Mouse (Mus musculus) inflammation-experienced regulatory T-cells, adult 6 months (primary cell): ENCODE data around the gene Ncoa4. TPM values are rescaled to one million over a fixed set of nuclear protein-coding genes. Genes with fewer than 3 reads are reported as not detected.
A peak's percentile ranks its signal among the peaks of the same experiment; 100 is the strongest.
"Not testable (repeated sequence)": the region's sequence is repeated elsewhere in the genome, so short reads cannot be mapped to it uniquely, and the experiment has no call there.

ENCODE experiments used
- ATAC-seq: one replicate; pipeline ENCODE4 v1.8.0; 2017
- polyA plus RNA-seq, 3 experiments: library from polyadenylated mRNA; unstranded; fragments of 100-300 nt; shearing (Covaris generic); gene quantifications; one replicate each; pipeline ENCODE4 v1.2.1; 2017

Ncoa4 gene
- polyA plus RNA-seq, 3 experiments from 2014 or later = 76.2 to 87.7 (median 78.3) TPM

DNA sequence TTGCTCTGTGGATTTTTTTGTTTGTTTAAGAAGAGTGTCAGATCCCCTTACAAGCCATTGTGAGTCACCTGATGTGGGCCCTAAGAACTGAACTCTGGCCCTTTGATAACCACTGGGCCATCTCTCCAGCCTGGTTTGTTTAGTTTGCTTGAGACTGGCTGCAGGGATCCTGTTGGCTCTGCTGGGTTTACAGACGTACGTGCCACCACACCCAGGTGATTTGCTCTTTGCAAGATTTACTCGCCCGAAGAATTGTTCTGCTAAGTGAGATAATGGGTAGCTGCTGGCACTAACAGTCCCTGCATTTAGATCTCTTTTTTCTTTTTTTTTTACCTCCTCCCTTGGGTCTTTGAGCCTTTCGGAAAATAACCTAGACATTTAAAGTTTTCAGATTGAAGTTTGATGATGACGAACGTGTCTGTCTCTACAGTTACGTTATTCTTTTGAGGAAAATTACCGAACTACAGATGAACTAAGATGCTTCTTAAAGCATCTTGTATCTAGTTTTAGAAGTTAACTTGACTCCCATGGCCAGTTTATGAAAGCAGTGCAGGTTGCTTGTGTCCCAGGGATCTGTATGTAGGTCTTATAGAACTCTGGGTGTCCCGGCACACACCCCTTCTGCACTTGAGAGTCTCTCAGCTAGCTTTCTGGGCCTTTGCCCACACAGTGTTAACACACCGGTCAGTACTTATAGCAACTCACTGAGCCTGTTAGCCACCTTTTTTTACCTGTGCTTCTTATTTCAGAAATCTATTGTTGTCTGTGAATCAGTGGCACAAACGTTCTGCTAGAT is 1.6 kb downstream of the Ncoa4 start:
- no peak for ATAC-seq

GRCm38 (mm10) chr14:32162231-32162630 is 2.6 kb downstream of the Ncoa4 start:
- no peak for ATAC-seq

DNA sequence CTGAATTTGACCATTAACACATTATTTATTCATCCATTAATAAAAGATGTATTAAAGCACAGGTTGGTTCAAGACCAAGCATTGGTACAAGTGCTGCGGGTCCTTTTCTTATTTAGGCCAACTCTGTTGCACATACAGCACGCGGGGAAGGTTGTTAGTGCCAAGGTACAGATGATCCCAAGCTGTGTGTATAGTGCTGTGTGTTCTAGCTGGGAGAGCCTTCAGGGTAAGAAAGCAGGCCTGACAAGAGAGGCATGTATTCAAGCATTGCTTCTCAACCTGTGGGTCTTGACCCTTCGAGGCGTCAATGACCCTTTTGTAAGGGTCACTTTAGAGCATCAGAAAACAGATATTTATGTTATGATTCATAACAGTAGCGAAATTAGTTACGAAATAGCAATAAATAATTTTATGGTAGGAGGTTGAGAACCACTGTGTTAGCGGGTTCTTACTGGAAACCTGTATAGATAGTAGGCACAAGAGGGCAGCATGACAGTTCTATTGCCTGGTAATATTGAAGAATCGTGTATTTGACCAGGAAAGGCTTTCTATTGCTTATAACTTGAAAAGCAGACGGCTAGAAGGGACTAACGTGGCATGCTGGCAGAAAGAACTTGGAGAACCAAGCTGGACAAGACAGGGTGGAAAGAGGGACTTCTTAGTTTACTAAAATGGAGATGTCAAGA is 3.7 kb downstream of the Ncoa4 start:
- ATAC-seq = no peak

GRCm38 (mm10) chr14:32164173-32165051 is 4.7 kb downstream of the Ncoa4 start:
- ATAC-seq = no peak

DNA sequence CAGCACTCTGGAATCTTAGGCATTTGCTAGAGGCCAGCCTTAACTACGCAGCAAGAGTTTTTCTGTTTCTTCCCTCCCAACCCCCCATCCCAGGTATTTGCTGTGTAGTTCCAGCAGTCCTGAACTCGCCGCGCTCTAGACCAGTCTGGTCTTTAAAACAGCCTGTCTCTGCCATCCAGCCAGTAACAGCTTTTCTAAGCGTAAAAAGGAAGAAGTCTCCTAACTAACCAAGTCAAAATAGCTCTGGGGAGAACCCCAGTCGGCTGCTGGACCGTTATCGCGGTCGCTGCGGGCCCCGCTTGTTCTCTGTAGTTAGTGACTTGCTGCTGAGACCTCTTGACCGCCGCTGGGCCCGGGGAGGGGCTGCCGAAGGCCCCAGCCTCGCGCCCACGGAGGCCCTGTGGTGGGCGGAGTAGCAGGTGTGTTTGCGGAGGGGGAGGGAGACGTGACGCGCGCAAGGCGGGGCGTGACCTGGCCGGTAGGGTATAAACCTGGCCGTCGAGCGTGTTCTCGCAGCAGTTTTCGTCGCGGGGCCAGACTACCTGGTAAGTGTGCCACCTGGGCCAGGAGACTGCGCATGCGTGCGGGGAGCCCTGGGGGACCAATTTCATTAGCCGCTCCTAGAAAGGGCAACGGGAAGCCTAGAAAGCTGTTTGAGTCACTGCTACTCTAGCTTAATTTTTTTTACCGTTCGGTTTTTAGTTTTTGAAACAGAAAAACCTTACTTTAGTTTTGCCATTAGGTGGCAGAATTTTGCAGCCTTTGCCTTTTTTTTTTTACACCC is 5.8 kb downstream of the Ncoa4 start:
- peak; percentile 90 for ATAC-seq

- no peak for ATAC-seq
Observed at GRCm38 (mm10) chr14:32166062-32166441, 6.4 kb downstream of the Ncoa4 start.

GRCm38 (mm10) chr14:32166840-32167239 is 7.2 kb downstream of the Ncoa4 start:
- ATAC-seq = no peak

DNA sequence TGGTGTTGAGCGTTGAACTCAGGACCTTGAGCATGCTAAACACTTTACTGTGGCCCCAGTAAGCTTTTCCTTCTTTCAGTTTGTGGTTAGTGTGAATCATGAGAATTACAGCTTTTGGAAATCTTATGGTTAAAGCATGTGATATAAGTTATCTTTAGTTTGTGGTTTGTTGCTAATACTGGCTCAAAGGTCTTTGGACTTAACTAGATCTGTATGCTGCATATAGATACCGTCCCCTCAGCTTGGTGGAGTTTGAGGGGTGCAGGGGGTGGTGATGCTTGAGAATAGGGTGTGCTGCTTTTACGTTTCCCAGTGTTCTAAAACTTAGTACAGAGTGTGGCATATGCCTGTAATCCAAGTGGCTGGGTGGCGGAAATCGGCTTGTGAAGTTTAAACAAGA is 7.7 kb downstream of the Ncoa4 start:
- ATAC-seq = no peak

DNA sequence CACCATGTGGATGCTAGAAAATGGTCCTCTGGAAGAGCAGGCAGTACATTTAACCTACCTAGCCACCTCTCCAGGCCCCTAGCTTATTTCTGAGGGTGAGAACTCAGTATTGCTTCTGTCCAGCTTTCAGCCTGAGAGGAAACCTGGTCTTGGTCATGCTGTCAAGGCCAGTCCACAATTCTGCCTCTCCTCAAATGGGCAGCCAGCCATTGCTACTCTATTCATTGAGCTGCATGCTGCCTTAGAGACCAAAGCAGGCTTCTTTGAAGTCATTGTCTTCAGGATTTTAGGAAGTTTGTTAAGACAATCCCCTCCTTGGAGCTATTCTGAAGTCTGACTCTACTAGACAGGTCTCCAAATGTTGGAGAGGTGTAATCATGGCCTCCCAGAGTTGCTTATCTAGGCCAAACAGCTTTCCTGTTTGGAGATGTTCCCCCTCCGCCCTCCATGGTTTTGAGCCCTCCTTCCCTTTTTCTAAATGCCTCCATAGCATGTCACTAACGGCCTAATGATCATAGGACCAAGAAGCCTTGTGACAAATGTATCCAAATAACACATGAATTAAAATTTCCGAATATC is 9.1 kb downstream of the Ncoa4 start:
- ATAC-seq = no peak

DNA sequence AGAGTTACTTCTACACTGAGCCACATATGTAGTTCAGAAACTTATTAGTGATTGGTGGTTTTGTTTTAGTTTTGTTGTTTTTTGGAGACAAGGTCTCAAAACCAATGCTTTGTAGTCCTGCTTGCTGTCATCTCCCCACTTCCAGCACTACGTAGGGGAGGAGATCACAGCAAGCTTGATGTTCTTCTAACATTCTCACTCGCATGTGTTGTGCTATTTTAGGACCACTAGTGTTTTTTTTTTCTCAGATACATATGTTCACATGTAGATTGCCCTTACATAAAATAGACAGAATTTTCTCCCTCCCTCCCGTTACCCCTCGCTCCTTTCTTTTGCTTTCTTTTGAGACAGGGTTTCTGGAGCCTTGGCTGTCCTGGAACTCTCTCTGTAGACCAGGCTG is 10.5 kb downstream of the Ncoa4 start:
- no peak for ATAC-seq

DNA sequence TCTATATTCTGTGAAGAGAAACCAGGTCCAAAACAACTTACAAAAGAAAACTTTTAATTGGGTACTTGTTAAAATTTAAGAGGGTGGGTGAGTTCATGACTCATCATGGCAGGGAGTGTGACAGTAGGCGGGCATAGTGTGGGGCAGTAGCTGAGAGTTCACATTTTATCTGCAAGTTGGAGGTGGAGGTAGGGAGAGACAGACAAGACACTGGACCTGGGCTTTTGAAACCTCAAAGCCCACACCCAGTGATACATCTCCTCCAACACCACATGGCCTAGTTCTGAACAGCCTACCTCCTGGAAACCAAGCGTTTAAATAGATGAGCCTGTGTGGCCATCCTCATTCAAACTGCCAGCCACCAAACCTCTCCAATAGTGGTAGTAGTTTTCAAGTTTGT is 15.6 kb downstream of the Ncoa4 start:
- no peak for ATAC-seq

- ATAC-seq = not testable (repeated sequence)
Observed at GRCm38 (mm10) chr14:32176590-32176989, 16.9 kb downstream of the Ncoa4 start.

DNA sequence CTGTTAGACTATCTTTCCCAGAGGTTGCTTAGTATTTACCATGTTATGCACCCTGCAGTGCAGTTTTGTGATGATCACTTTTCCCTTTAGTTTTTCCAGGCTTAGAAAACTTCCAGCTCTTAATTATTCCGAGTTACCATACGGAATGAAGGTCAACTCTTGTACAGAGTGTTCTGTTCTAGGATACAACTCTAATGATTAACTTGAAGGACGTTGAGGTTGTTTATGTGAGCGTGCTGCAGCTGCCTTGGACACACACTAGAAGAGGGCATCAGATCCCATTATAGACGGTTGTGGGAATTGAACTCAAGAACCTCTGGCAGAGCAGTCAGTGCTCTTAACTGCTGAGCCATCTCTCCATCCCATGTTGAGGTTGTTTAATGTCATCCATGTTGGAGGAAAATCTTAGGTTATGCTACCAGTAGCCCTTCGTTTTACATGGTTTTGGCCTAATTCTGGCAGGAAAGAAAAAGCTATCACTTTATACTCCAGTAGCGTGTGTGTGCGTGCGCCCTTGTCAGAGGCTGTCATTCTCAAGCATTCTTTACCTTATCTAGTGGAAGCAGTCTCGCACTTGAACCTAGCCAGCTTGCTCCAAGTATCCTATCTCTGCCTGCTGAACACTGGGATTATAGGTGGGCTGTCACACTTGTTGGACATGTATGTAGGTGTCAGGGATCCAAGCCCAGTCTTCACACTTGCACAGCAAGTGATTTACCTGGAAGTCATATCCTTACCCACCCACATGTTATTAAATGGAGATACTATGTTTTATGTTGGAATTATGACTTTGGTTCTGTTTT is 19.9 kb downstream of the Ncoa4 start:
- no peak for ATAC-seq

DNA sequence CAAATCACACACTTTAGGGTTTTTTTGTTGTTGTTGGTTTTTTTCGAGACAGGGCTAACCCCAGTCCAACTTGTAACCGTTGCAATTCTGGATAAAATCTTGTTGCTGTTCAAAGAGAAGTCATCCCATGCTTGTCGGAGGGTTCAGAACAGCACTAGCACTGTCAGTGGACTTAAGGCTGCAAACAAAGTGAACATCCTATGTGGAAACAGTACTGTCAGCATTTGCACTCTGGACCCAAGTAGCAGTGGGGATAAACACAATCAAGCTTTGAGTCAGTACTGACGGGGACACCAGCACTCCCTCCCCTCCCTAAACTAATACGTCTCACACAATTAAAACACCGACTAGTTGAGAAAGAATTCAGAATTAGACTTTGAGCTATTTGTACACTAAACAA is 21.2 kb downstream of the Ncoa4 start:
- ATAC-seq = no peak

DNA sequence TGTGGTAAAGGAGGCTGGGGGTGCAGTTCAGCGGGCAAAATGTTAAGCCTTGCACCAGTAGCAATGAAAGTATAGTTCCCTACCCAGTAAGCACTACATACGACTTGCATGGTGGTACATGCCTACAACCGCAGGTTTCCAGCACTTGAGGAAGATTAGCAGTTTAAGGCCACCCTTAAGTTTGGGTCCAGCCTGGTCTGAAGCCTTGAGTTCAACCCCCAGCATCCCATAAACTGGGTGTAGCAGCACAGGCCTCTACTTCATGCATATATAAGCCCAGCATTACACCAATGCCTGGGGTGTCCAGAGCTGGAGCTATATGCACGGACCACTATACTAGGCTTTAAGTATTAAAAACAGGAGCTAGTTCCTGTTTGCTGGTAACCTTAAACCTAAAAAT is 24.2 kb downstream of the Ncoa4 start:
- ATAC-seq = no peak

DNA sequence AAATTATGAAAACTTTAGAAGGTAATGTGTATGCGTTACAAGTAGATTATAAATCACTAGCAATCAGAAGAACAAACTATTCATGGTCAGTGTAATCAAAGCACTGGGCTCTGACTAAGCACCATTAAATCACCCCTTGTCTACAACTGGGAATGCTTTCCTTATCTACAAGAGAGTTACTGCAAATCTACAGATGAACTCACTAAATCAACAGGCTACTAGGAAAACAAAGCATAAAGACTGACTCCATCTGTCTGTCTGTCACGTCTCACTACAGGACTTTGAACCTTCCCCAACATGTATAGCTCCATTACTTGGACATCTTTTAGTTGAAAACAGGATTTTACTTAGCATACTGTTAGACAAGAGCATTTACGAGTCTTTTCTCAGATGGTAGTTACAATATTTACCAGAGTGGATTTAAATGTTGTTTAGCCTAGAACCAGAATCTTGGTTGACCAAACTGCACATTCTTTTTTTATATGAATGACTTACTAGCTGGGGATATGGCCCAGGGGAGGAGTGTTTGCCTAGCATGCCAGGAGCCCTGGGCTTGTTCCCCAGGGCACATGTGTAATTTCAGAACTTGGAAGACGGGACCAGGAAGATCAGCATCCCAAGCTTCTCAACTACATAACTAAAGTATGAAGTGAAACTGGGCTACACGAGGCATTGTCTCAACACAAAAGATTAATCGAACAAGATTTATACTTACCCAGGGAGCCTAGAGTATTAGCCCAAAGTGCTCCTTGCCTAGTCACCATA is 31.1 kb downstream of the Ncoa4 start:
- ATAC-seq = no peak

GRCm38 (mm10) chr14:32191926-32192325 is 32.3 kb downstream of the Ncoa4 start:
- no peak for ATAC-seq

GRCm38 (mm10) chr14:32192437-32192836 is 32.8 kb downstream of the Ncoa4 start:
- ATAC-seq = peak; percentile 73

DNA sequence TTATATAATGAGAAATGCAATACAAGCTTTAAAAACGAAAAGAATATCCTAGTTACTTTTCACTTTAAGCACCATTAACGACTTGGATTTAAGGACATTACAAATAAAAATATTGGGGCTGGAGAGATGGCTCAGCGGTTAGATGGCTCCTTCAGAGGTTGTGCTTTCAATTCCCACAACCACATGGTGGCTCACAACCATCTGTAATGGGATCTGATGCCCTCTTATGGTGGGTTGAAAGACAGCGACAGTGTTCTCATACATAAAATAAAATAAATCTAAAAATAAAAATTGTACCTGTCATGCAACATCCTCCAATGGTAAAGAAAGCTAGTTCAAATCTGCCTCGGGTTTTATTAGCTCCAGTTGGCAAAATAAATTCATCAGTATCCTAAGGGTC is 33.9 kb downstream of the Ncoa4 start:
- not testable (repeated sequence) for ATAC-seq

DNA sequence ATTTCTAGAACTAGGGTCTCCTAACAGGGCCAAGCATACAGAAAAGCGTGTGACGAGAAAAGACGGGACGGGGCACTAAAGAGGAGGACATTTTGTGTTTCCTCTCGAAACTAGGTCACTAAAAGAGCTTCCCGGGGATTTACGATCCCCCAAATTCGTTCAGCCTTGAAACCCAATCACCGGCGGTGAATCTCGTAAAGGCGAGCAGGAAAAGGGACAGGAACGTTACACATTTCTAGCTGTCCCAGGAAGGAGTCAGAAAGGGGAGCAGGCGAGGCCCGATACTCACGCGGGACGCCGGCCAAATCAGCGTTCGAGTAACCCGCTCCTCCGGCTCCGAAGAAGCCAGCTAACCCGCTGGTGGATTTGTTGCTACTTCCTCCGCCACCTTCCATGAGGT is 41.7 kb downstream of the Ncoa4 start:
- ATAC-seq = peak; percentile 48
